Mouse (Mus musculus) intestine, embryonic 14.5 days (tissue): ENCODE measurements around the gene Prdm11. TPM values are rescaled to one million over a fixed set of nuclear protein-coding genes. Genes with fewer than 3 reads are reported as not detected.

ENCODE experiments used
- ATAC-seq: fragments of 200-750 bp; cut with Nextera tagmentation; replicated peaks from 2 replicates; pipeline ENCODE4 v1.8.0; 2017; ENCODE audit warnings: low read depth, moderate number of reproducible peaks, moderate TSS enrichment, moderate library complexity; ENCODE audit not compliant: low FRiP score, low TSS enrichment
- DNase-seq: peaks from one replicate; pipeline ENCODE4 v3.0.0-alpha.2; 2018; ENCODE audit warnings: low spot score
- H3K27ac ChIP-seq: fragments of 300-500 bp; sonication (generic); 2 replicates; pipeline ENCODE4 v1.5.1; 2014; ENCODE audit warnings: low read depth, mild to moderate bottlenecking, control low read depth
- H3K27me3 ChIP-seq: fragments of 300-500 bp; sonication (generic); replicated peaks from 2 replicates; pipeline ENCODE4 v1.6.1; 2014; ENCODE audit warnings: low read length, control low read depth; ENCODE audit not compliant: control insufficient read depth, insufficient read depth
- H3K36me3 ChIP-seq: fragments of 300-500 bp; sonication (generic); 2 replicates; pipeline ENCODE4 v1.6.1; 2014; ENCODE audit warnings: low read length, control low read depth; ENCODE audit not compliant: control insufficient read depth, insufficient read depth
- H3K4me1 ChIP-seq: fragments of 300-500 bp; sonication (generic); replicated peaks from 2 replicates; pipeline ENCODE4 v1.6.1; 2014; ENCODE audit warnings: low read length, control low read depth, mixed read lengths; ENCODE audit not compliant: control insufficient read depth, insufficient read depth
- H3K4me2 ChIP-seq: fragments of 300-500 bp; sonication (generic); 2 replicates; pipeline ENCODE4 v1.6.1; 2014; ENCODE audit warnings: low read length
- H3K4me3 ChIP-seq: fragments of 300-500 bp; sonication (generic); 2 replicates; pipeline ENCODE4 v1.5.1; 2014; ENCODE audit warnings: low read depth, low read length, control low read depth, mixed read lengths
- H3K9ac ChIP-seq: fragments of 300-500 bp; sonication (generic); 2 replicates; pipeline ENCODE4 v1.6.1; 2014; ENCODE audit warnings: mild to moderate bottlenecking, low read length
- H3K9me3 ChIP-seq: fragments of 300-500 bp; sonication (generic); 2 replicates; pipeline ENCODE4 v1.6.1; 2016; ENCODE audit warnings: low read length, control low read depth; ENCODE audit not compliant: control insufficient read depth
- WGBS: fragments of 180-500 bp; shearing (Covaris S2); extraction: QIAGEN DNeasy Blood & Tissue Kit; methylation state at CpG from one replicate; pipeline ENCODE4 v1.1.7; 2014; 5-methylcytosine and 5-hydroxymethylcytosine counted together
- polyA plus RNA-seq: library from polyadenylated mRNA; unstranded; fragments of >200 nt; fragmentation: Nextera tagmentation; extraction: Ambion mirVana; gene quantifications from 2 replicates; pipeline ENCODE4 v1.2.1, GENCODE M21; 2014

Gene Prdm11
- polyA plus RNA-seq, 1 experiment from 2014 or later, result 5.5 TPM

DNA sequence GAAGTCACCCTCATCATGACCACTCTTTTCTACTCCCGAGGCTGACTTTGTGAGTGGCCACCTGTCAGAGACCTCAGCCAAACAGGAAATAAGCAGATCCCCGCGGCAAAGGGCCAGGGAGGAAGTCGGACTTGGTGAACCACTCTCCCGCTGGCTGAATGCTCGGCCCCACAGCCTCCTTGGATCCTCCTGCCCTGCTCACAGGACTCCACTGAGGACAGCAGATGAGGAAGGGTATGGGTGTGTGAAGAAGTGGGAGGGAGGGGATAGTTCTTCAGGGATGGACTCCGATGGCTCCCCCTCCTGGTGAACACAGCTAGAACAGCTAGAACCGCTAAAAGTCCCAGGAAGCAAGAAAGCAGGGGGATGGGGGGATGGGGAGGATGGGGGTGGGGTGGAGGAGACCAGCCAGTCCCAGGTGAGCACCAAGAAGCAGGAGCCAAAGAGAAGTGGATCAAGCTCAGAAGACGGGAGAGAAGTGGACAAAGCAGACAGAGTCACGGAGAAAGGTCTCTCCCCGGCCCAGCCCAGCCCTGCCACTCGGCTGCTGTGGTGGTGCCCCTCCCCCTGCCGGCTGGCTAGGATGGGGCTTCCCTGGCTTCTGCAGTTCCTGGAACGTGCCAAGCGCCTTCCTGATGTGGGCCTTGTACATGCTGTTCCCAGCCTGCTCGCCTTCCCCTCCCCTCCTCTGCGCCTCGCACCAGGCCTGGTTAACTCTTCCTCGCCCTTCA is 57.9 kb downstream of the Prdm11 start:
- H3K36me3 ChIP-seq, result peaks cover 78% of the 10 kb centered on the region
- H3K9me3 ChIP-seq, result no peaks in the 10 kb centered on the region
- peak overlapping the region; percentile 32 for H3K4me2 ChIP-seq
- H3K27me3 ChIP-seq, result no peaks in the 10 kb centered on the region
- peak overlapping the region; percentile 23; the same call in 1 of the 2 replicates for H3K9ac ChIP-seq
- peak overlapping the region; percentile 30 for H3K27ac ChIP-seq
- DNase-seq, result peak; percentile 78
- 12% methylated on average over 18 of the region's 19 CpGs for WGBS
- no peak overlapping the region for H3K4me3 ChIP-seq
- peaks cover 13% of the 10 kb centered on the region for H3K4me1 ChIP-seq
- peak; percentile 66 for ATAC-seq

DNA sequence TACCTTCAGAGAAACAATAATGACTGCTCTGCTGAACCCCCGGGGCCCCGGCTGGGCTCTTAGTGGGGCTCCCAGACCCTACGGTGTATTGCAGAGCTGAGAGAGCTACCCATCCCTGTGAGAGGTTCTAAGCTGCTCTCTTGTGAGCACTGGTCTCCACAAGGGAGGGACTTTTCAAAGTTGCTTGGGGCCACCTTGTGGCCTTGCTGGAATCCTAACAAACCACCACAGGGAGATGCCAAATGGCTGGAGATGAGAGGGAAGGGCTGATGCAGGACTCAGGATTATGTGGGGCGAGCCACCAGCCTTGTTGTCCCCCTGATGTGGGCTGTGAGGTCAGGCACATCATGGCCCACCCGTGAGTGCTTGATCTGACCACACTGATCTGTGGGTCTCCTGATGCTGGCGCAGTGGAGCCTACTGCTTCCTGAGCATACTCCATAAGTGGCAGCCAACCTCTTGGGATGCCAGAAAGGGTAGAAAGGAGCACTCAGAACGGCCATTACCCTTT is 58.8 kb downstream of the Prdm11 start:
- H3K4me1 ChIP-seq, result peaks cover 13% of the 10 kb centered on the region
- no peak for DNase-seq
- 86% methylated on average over 7 of the region's 7 CpGs for WGBS
- no peak overlapping the region for H3K9ac ChIP-seq
- no peaks in the 10 kb centered on the region for H3K27me3 ChIP-seq
- H3K36me3 ChIP-seq, result peaks cover 69% of the 10 kb centered on the region
- no peak overlapping the region for H3K4me3 ChIP-seq
- 0 out of 2 replicates have a peak overlapping the region, but pooled peaks have one; percentile 30 for H3K27ac ChIP-seq
- H3K4me2 ChIP-seq, result no peak overlapping the region
- no peaks in the 10 kb centered on the region for H3K9me3 ChIP-seq
- ATAC-seq, result no peak

DNA sequence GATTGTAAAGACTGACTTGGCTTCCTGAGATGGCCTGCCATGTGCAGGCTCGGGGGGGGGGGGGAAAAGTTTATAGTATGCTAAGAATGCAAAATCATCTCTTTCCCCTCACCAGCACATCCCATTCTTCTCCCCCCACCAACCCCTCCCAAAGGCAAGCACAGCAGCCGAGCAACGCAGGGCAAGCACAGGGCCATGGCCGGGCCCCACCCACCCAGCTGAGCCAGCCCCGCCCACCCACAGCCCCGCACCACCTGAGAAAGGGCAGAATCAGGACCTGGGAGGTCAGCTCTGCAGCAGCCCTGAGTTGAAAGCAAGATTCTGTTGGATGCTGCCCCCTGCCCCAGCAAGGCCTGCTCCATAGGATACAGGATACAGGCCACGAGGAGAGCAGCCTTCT is 60.4 kb downstream of the Prdm11 start:
- Histone ChIP-seq H3K36me3 (peaks cover 57% of the 10 kb centered on the region), H3K4me3 (no peak overlapping the region), H3K9me3 (no peaks in the 10 kb centered on the region), H3K9ac (no peak overlapping the region), H3K4me2 (no peak overlapping the region), H3K27me3 (no peaks in the 10 kb centered on the region), H3K4me1 (peaks cover 13% of the 10 kb centered on the region), H3K27ac (no peak overlapping the region)
- ATAC-seq (no peak), DNase-seq (no peak)
- WGBS, result 49% methylated on average over 7 of the region's 7 CpGs

DNA sequence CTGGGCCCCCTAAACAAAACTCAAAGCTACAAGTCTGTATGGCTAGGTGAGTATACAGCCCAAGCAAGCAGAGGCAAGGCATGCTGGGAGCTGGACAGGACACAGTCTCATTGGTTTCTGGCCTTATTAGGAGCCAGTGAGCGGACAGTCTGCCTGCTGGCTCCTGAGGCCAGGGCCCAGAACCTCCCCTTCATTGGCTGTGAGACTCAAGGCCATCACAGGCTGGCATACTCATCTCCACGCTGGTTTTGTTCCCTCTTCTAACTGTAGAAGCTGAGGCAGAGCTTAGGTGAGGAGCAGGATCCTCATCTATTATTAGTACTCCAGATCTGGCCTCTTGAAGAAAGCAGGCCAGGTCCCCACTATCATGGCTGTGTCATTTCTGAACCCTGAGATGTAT is 60.8 kb downstream of the Prdm11 start:
- no peak overlapping the region for H3K4me3 ChIP-seq
- H3K36me3 ChIP-seq, result peaks cover 56% of the 10 kb centered on the region
- no peaks in the 10 kb centered on the region for H3K9me3 ChIP-seq
- no peak overlapping the region for H3K9ac ChIP-seq
- no peak overlapping the region for H3K27ac ChIP-seq
- DNase-seq (no peak), ATAC-seq (no peak)
- 94% methylated on average over 2 of the region's 2 CpGs for WGBS
- no peak overlapping the region for H3K4me2 ChIP-seq
- H3K4me1 ChIP-seq, result peaks cover 13% of the 10 kb centered on the region
- no peaks in the 10 kb centered on the region for H3K27me3 ChIP-seq

DNA sequence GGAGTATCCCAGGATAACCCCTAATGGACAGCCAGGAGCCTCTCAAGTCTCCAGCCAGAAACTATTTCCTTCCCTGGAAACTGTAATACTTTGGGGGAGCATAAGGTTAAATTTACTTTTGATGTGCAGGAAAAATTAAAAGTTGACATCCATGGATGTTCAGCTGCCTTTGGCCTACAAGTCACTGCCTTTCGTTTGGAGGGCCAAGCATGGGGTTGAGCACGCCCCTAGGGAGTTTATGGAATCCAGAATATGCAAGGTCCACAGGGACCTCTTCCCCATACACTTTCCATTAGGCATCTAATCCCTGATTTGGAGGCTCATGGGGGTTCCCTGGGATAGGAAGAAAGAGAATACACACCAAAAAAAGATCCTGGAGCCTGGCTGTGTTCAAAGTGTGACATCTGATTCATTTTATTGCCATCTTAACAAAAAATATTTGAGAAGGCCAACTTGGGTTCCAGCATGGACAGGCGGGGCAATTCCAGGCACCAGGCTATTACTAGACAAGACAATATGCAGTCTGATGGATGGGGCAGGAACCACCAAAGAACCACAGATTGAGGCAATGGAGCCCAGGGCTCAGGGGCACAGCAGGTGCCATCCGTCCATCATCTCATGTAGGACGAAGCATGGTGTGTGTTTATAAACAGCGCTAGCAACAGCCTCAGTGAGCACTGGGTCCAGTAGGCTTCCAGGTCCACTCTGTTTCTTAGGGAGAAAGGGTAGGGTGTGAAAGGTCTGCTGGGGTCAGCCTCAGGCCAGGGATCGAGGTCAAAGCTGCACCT is 61.5 kb downstream of the Prdm11 start:
- Histone ChIP-seq H3K9me3 (no peaks in the 10 kb centered on the region), H3K4me1 (peaks cover 13% of the 10 kb centered on the region), H3K36me3 (peaks cover 56% of the 10 kb centered on the region), H3K4me3 (no peak overlapping the region), H3K4me2 (no peak overlapping the region), H3K27ac (no peak overlapping the region), H3K9ac (no peak overlapping the region), H3K27me3 (no peaks in the 10 kb centered on the region)
- DNase-seq (no peak), ATAC-seq (no peak)
- 72% methylated on average over 7 of the region's 7 CpGs for WGBS

DNA sequence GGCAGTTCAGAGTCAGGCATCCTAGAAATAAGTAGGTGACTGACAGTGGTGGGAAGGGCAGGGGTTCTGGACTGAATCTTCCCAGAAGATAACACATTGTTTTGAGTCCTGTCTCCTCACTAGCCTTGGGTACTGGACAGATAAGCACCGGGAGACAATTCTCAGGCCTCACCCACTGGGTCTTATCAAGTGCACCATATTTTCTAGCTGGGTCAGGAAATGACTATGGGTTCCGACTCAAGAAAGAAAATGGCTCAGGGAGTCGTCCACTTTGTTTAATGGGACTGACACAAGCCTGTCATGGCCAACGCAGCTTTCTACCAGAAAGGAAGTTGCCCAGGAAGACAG is 62.7 kb downstream of the Prdm11 start:
- Histone ChIP-seq H3K27me3 (no peaks in the 10 kb centered on the region), H3K9ac (no peak overlapping the region), H3K36me3 (peaks cover 61% of the 10 kb centered on the region), H3K4me2 (no peak overlapping the region), H3K4me3 (no peak overlapping the region), H3K27ac (no peak overlapping the region), H3K9me3 (no peaks in the 10 kb centered on the region), H3K4me1 (peaks cover 5% of the 10 kb centered on the region)
- DNase-seq, result no peak
- 75% methylated on average over 4 of the region's 4 CpGs for WGBS
- no peak for ATAC-seq

DNA sequence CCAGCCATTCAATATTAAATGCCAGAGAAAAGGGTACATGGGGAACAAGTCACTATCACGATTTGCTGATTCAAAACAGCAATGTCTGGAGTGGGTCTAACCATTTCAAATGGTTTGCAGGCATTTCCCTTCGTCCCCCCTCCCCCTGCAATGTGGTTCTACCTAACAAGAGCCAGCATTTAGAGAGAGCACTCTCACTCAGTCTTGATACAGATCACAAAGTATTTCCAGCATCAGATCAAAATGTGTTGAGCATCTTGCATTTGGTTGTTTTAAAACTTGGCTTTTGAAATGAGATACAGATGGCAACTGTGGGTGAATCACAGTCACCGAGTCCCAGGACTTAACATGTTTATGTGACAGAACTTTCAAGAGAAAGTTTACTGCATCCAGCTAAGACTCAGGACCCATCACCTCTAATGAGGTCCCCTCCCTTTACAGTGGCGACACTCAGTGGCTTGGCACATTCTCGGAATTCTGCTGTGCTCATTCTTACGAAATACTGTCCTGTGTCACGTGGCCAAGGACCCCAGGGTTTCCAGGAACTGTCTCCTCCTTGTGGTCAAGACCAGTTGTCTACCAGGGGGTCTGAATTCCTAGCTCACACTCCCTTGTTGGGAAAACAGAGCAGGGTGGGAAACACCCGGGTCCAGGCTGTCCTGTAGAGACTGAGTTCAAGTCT is 63.2 kb downstream of the Prdm11 start:
- Histone ChIP-seq H3K9ac (no peak overlapping the region), H3K4me3 (no peak overlapping the region), H3K27ac (no peak overlapping the region), H3K4me1 (no peaks in the 10 kb centered on the region), H3K27me3 (no peaks in the 10 kb centered on the region), H3K4me2 (no peak overlapping the region), H3K9me3 (no peaks in the 10 kb centered on the region), H3K36me3 (peaks cover 66% of the 10 kb centered on the region)
- 67% methylated on average over 8 of the region's 8 CpGs for WGBS
- ATAC-seq (no peak), DNase-seq (no peak)

DNA sequence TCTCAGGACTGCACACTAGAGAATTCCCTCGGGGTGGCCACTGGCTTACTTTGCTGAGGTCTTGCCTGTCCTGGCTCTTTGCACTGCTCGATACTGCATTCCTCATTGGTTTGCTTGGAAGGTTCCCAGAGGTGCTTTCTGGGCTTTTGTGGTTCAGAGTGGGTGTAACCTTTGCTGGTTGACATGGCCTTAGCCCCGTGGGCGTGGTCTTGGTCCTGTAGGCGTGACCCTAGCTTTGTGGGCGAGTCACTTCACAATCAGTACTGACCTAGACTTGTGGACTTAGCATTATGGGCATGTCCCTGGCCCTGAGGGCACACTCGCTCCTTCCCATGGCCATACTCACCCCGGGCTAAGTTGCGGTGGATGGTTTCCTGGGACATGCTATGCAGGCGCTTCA is 65.8 kb downstream of the Prdm11 start:
- peaks cover 71% of the 10 kb centered on the region for H3K36me3 ChIP-seq
- no peaks in the 10 kb centered on the region for H3K9me3 ChIP-seq
- H3K9ac ChIP-seq, result no peak overlapping the region
- H3K27ac ChIP-seq, result no peak overlapping the region
- no peaks in the 10 kb centered on the region for H3K4me1 ChIP-seq
- no peaks in the 10 kb centered on the region for H3K27me3 ChIP-seq
- DNase-seq, result no peak
- WGBS, result 84% methylated on average over 10 of the region's 10 CpGs
- no peak overlapping the region for H3K4me3 ChIP-seq
- no peak for ATAC-seq
- H3K4me2 ChIP-seq, result no peak overlapping the region
